Mouse (Mus musculus) leukemia stem cell, adult 10-12 weeks (primary cell): ENCODE results near the gene Ktn1. TPM values are rescaled to one million over a fixed set of nuclear protein-coding genes. Genes with fewer than 3 reads are reported as not detected.

ENCODE experiments used
- polyA plus RNA-seq: library from polyadenylated mRNA; stranded (reverse); fragments of >175 nt; gene quantifications from 2 replicates; pipeline ENCODE4 v1.2.3, GENCODE M21; 2012; ENCODE audit warnings: low replicate concordance

The Ktn1 gene
- polyA plus RNA-seq, result 0.71 and 2.9 TPM in 2 replicates

GRCm38 (mm10) chr14:47648218-47648617 lies at the start of gene Ktn1:
TSS of gene Ktn1 (plus strand) at chr14:47648448.

Other genes starting within 250 kb of the Ktn1 start
- gene Dlgap5, start 230.0 kb upstream of the Ktn1 start, polyA plus RNA-seq, result 2.5 and 29.4 TPM in 2 replicates
- gene Fbxo34, start 198.0 kb upstream of the Ktn1 start, polyA plus RNA-seq, result 19.6 and 20.0 TPM in 2 replicates
- 1.4 TPM in 2 replicates for gene Atg14, start 77.8 kb upstream of the Ktn1 start, polyA plus RNA-seq